Mouse (Mus musculus): ENCODE results near the gene Hsd17b12.

Hsd17b12 gene

DNA sequence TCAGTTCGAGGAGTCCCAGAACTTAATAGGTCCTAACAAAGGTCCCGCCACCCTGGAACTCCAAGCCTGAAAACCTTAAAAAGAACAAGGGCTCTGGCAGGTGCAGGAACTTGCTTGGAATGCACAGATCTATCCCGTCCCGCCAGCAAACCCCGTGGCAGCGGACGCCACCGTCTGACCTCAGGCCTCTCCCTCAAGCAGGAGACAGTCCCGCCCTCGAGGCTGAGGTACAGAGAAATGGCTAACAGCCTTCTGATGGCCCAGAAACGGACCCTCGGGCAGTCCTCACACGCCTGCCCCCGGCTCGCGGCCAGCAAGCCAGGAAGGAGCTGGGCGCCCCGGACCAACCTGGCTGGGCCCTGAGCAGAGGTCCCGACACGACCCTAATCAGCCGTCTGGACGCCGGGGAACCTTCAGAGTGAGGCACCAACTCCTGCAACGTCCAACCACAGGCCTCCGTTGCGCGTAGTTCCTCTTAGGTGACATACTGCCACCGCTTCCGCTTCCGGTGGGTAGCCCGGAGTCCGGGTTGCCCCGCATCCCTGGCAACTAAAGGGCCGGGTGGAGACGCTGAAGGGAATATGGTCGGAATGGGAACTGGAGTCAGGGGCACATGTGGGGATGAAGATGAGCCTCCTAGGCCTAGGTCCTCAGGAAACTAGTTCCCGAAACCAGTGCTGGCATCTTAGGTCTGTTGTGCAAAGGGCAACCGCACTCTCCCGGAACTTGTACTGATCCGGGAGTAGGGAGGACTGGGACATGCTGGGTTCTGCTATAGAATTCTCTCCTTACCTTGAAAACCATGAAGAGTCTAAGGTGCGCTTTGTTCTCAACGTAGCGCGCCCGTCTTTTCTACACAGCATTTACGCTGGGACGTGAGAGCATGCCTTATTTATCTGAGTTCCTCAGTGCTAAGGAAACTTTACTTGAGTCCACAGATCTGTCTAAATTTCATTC lies 147.2 kb downstream of the Hsd17b12 start, which contains the start of gene Alkbh3:
Gene Alkbh3 (minus strand): TSS at position 473 of the 957 bp plus-strand sequence.
- CTCF ChIA-PET, result no interaction called here

DNA sequence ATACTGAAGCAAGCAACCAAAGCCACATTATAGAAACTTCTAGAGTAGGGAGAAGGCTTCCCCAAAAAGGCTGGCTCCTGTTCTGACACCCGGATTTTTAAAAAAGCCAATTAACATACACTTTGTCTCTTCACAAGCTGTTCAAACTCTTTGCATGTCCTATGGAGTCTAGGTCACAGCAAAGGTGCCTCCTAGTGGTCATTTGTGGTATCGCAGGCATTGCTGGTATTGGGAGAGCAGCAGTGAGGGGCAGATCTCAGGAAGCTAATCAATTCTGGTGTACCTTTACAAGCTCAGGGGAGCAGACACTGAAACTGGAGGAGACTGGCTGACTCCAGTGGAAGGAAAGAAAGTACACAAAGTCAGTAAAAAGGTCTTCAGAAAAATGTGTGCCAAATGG lies 155.4 kb downstream of the Hsd17b12 start:
- CTCF ChIA-PET, result no interaction called here

- CTCF ChIA-PET, result no interaction called here
Observed at GRCm38 (mm10) chr2:94001918-94002317, 155.8 kb downstream of the Hsd17b12 start.

DNA sequence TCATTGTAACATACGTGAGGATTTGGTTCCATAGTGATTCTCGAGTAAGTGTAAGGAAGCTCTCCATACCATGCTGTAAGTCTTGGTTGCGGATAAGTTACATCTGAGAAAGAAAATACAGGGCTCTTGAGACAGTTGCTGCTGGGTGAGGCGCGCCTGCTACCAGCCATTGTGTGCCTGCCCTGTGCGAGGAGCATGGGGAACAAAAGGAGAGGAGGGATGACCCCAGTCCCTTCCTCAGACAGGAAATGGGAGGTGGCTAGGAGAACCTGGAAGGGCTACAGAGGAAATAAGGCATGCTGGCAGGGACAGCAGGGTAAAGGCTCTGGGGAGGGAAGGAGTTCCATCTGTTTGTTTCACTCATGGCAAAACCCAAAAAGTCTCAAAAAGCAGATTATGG lies 156.4 kb downstream of the Hsd17b12 start:
- CTCF ChIA-PET, result no interaction called here

DNA sequence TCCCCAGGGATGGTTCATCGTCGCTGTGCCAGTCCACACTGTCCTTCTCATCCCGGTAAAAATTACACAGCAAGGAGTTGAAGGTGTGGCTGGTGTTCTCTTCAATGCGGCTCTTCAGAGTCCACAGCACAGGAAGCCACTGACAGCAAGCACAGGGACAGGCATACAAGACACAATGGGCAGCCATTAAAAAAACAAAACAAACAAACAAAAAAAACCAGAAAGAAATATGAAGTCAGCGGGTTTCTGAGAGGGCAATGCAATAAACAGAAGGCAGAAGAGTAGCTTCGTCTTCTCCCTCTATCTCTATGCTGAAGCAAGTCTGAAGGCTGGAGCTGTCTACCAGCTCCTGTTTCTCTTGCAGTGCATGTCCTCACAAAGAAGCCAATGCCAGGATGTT lies 161.5 kb downstream of the Hsd17b12 start, which contains the start of gene Gm27027:
Gene Gm27027 (minus strand): TSS at position 101 of the 400 bp plus-strand sequence.
- CTCF ChIA-PET, result no interaction called here

GRCm38 (mm10) chr2:93992810-93993209 lies 165.0 kb downstream of the Hsd17b12 start:
- CTCF ChIA-PET, result no interaction called here

GRCm38 (mm10) chr2:93992259-93992658 lies 165.5 kb downstream of the Hsd17b12 start:
- CTCF ChIA-PET, result no interaction called here

GRCm38 (mm10) chr2:93991336-93991735 lies 166.4 kb downstream of the Hsd17b12 start:
- CTCF ChIA-PET, result no interaction called here

GRCm38 (mm10) chr2:93988440-93988839 lies 169.3 kb downstream of the Hsd17b12 start:
- CTCF ChIA-PET, result interaction anchor here (0.6 to 0.7 kb wide), 2 partner anchors 12 to 16 kb away, joined by 3 to 11 read pairs; no protein-coding TSS in a partner anchor

All from spleen, embryonic (tissue).